Mouse (Mus musculus) G1E (cell line): ENCODE results near the gene Gm49336.

ENCODE experiments used
- CTCF ChIP-seq: IDR thresholded peaks from 2 replicates; pipeline ENCODE4 v1.5.1; 2012; ENCODE audit warnings: low read depth, low read length, inconsistent platforms, mixed read lengths
- GATA1 ChIP-seq: IDR thresholded peaks from 2 replicates; pipeline ENCODE4 v1.6.1; 2012; ENCODE audit warnings: borderline replicate concordance, low read length, inconsistent platforms, mixed read lengths
- GATA2 ChIP-seq: IDR thresholded peaks from 2 replicates; pipeline ENCODE4 v1.6.1; 2012; ENCODE audit warnings: low read depth, low read length, inconsistent platforms, borderline replicate concordance
- POLR2AphosphoS5 ChIP-seq: IDR thresholded peaks from 2 replicates; pipeline ENCODE4 v1.6.1; 2012; ENCODE audit warnings: low read depth, low read length, inconsistent platforms; ENCODE audit not compliant: insufficient replicate concordance
- TAL1 ChIP-seq: conservative IDR thresholded peaks from 2 replicates; pipeline ENCODE4 v1.6.1; 2012; ENCODE audit warnings: low read depth, low read length, inconsistent platforms, mixed read lengths

- TF ChIP-seq CTCF (no peak), GATA1 (no peak), TAL1 (no peak), GATA2 (no peak), POLR2AphosphoS5 (no peak)
Measured at GRCm38 (mm10) chr14:60219886-60220285, 31.4 kb downstream of the Gm49336 start.
